Mouse (Mus musculus) megakaryocyte, embryonic 14.5 days (primary cell): ENCODE results near the gene Qprt.

Experiments used
- FLI1 ChIP-seq: IDR thresholded peaks from 2 replicates; pipeline ENCODE4 v1.6.1; 2012; ENCODE audit warnings: low read length, inconsistent platforms, mixed read lengths
- GATA1 ChIP-seq: IDR thresholded peaks from 3 replicates; pipeline ENCODE4 v1.6.1; 2012; ENCODE audit warnings: mixed read lengths, low read length, inconsistent platforms, borderline replicate concordance

DNA sequence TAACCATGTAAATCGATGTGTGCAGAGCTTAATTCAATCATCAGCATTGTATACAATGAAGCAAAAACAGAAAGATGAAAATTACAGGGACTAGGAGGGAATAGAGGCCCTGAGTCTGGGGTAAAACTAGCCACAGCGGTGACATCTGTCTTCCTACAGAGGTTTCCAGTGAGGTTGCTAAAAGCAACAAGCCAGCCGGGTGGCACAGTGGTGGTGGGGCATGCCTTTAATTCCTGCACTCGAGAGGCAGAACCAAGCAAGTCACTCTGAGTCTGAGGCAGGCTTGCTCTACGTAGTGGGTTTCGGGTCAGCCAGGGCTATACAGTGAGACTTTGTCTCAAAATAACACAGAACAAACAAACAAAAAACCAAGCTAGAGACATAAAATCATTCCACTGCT lies 19.9 kb downstream of the Qprt start:
- TF ChIP-seq GATA1 = no peak
- TF ChIP-seq FLI1 = no peak
